Mouse (Mus musculus) hindbrain, embryonic 13.5 days (tissue): Measurements from ENCODE around the gene Med15. TPM values are rescaled to one million over a fixed set of nuclear protein-coding genes. Genes with fewer than 3 reads are reported as not detected.

ENCODE experiments used
- polyA plus RNA-seq: library from polyadenylated mRNA; unstranded; fragments of >200 nt; fragmentation: Nextera tagmentation; extraction: Ambion mirVana; gene quantifications from 2 replicates; pipeline ENCODE4 v1.2.1, GENCODE M21; 2015

Med15 gene
- polyA plus RNA-seq, 1 experiment from 2014 or later, result 48.7 TPM

Other genes starting within 250 kb of the Med15 start
- gene Aifm3, start 243.3 kb downstream of the Med15 start, polyA plus RNA-seq, result 5.7 and 6.3 TPM in 2 replicates
- 133 TPM in 2 replicates for gene Lztr1, start 224.2 kb downstream of the Med15 start, polyA plus RNA-seq
- 68.2 and 69.0 TPM in 2 replicates for gene Thap7, start 201.8 kb downstream of the Med15 start, polyA plus RNA-seq
- gene Lrrc74b, start 171.6 kb downstream of the Med15 start, polyA plus RNA-seq, result 0.75 and 1.3 TPM in 2 replicates
- gene P2rx6, start 171.0 kb downstream of the Med15 start, polyA plus RNA-seq, result 1.9 and 2.1 TPM in 2 replicates
- gene Slc7a4, start 149.7 kb downstream of the Med15 start, polyA plus RNA-seq, result 20.2 and 21.0 TPM in 2 replicates
- 23.8 and 27.2 TPM in 2 replicates for gene Smpd4, start 113.5 kb downstream of the Med15 start, polyA plus RNA-seq
- gene Ccdc74a, start 86.4 kb downstream of the Med15 start, polyA plus RNA-seq, result 7.0 and 7.8 TPM in 2 replicates
- gene Klhl22, start 26.7 kb upstream of the Med15 start, polyA plus RNA-seq, result 70.9 and 77.6 TPM in 2 replicates
- gene Scarf2, start 64.4 kb upstream of the Med15 start, polyA plus RNA-seq, result 1.6 and 2.0 TPM in 2 replicates
- gene B830017H08Rik, start 100.2 kb upstream of the Med15 start, polyA plus RNA-seq, result 2.1 and 2.2 TPM in 2 replicates
- 4.5 and 4.8 TPM in 2 replicates for gene Car15, start 105.5 kb upstream of the Med15 start, polyA plus RNA-seq
- gene Gm20518, start 158.8 kb upstream of the Med15 start, polyA plus RNA-seq, result 0.63 and 0.65 TPM in 2 replicates
- 0.05 and 0.10 TPM in 2 replicates for gene Tssk1, start 161.3 kb upstream of the Med15 start, polyA plus RNA-seq
- 94.0 and 101 TPM in 2 replicates for gene Dgcr2, start 165.7 kb upstream of the Med15 start, polyA plus RNA-seq
- gene Tssk2, start 165.7 kb upstream of the Med15 start, polyA plus RNA-seq, result not detected in 2 replicates
- 47.8 and 53.9 TPM in 2 replicates for gene Ess2, start 178.5 kb upstream of the Med15 start, polyA plus RNA-seq
- 0.94 and 1.1 TPM in 2 replicates for gene Gsc2, start 182.2 kb upstream of the Med15 start, polyA plus RNA-seq
- gene Slc25a1, start 195.3 kb upstream of the Med15 start, polyA plus RNA-seq, result 172 and 173 TPM in 2 replicates
- gene Vpreb2, start 247.5 kb upstream of the Med15 start, polyA plus RNA-seq, result not detected in 2 replicates